Mouse (Mus musculus) E14TG2a.4 (cell line): ENCODE data around the gene Znhit6.

Source experiments
- H3K27me3 ChIP-seq: 2 replicates; pipeline ENCODE4 v1.6.1; 2014; ENCODE audit warnings: low read length, control low read depth; ENCODE audit not compliant: insufficient read depth
- H3K36me3 ChIP-seq: 2 replicates; pipeline ENCODE4 v1.6.1; 2014; ENCODE audit warnings: low read length, control low read depth; ENCODE audit not compliant: insufficient read depth
- H3K4me1 ChIP-seq: replicated peaks from 2 replicates; pipeline ENCODE4 v1.6.1; 2014; ENCODE audit warnings: low read depth, low read length, control low read depth
- H3K4me3 ChIP-seq: replicated peaks from 2 replicates; pipeline ENCODE4 v1.5.1; 2014; ENCODE audit warnings: mild to moderate bottlenecking, low read length
- H3K9me3 ChIP-seq: 2 replicates; pipeline ENCODE4 v1.6.1; 2014; ENCODE audit warnings: low read length, control low read depth
- CTCF ChIP-seq: conservative IDR thresholded peaks from 2 replicates; pipeline ENCODE4 v1.5.1; 2014; ENCODE audit warnings: low read length
- NANOG ChIP-seq: IDR thresholded peaks from 2 replicates; pipeline ENCODE4 v1.6.1; 2014; ENCODE audit warnings: borderline replicate concordance, low read length, mixed read lengths
- POU5F1 ChIP-seq: IDR thresholded peaks from 2 replicates; pipeline ENCODE4 v1.6.1; 2014; ENCODE audit warnings: low read length, borderline replicate concordance

Gene Znhit6

DNA sequence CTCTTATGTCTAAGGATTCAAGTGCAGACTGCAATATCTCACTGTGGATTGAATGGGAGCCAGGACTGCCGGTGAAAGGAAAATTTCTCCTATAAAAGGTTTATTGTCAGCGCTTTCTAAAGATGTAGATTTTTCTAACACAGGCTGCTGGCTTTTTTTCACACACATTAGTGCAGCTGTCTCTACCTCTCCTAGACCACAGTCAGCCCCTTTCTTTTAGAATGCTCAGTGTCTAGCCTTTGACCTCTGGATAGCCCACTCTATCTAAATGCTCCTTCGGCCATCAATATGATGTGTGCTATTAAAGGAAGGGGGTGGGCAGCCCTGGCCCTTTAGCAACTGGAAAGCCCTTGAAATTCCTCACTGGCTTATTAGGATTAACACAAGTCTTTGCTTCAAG is 70.0 kb downstream of the Znhit6 start:
- H3K36me3 ChIP-seq, result peaks cover 13% of the 10 kb centered on the region
- H3K27me3 ChIP-seq, result peaks cover 45% of the 10 kb centered on the region
- no peak overlapping the region for H3K4me3 ChIP-seq
- H3K9me3 ChIP-seq, result 0 out of 2 replicates have a peak, but pooled peaks cover under 1% of the 10 kb centered on the region
- H3K4me1 ChIP-seq, result peaks cover 49% of the 10 kb centered on the region
- TF ChIP-seq CTCF (no peak), POU5F1 (no peak), NANOG (no peak)

DNA sequence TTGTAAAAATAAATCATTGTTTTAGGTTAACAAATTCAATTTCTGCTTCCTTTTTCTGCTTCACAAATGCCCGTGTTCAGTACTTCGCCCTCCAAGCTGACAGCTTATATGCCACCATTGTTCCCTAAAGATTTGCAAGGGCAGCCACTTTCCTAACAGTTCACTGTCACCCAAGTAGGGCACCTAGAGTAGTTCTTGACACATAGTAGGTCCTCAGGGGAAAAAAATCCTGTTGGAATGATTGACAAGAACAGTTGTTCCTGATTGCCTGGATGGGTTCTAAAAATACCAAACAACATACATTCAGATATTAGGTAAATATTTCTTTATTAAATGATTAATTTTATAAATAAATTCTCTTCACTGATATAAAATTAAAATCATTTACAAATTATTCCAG is 70.7 kb downstream of the Znhit6 start:
- H3K27me3 ChIP-seq, result peaks cover 45% of the 10 kb centered on the region
- H3K4me1 ChIP-seq, result peaks cover 50% of the 10 kb centered on the region
- H3K4me3 ChIP-seq, result no peak overlapping the region
- TF ChIP-seq NANOG, result no peak
- no peak for TF ChIP-seq POU5F1
- no peak for TF ChIP-seq CTCF
- H3K36me3 ChIP-seq, result peaks cover 13% of the 10 kb centered on the region
- H3K9me3 ChIP-seq, result peaks cover 7% of the 10 kb centered on the region; the same call in 1 of the 2 replicates

DNA sequence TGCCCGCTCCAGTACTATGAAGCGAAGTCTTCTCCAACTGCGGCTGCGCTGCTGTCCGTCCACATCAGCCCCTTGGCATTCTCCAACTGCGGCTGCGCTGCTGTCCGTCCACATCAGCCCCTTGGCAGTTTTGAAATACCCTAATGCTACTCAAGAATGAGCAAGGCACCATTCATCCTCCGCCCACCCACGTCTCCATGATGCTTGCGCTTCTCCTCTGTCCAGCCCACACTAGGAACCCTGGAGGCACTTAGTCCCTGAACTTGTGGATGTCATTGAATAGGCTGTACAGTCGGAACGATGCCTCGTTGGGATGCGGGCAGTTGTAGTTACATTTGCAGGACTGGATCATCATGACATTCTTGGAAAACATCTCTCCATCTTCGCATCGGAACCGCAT is 71.4 kb downstream of the Znhit6 start:
- H3K4me3 ChIP-seq, result no peak overlapping the region
- TF ChIP-seq POU5F1 (no peak), CTCF (no peak), NANOG (no peak)
- peaks cover 58% of the 10 kb centered on the region for H3K4me1 ChIP-seq
- H3K36me3 ChIP-seq, result peaks cover 13% of the 10 kb centered on the region
- H3K27me3 ChIP-seq, result peaks cover 50% of the 10 kb centered on the region
- H3K9me3 ChIP-seq, result peaks cover 14% of the 10 kb centered on the region

DNA sequence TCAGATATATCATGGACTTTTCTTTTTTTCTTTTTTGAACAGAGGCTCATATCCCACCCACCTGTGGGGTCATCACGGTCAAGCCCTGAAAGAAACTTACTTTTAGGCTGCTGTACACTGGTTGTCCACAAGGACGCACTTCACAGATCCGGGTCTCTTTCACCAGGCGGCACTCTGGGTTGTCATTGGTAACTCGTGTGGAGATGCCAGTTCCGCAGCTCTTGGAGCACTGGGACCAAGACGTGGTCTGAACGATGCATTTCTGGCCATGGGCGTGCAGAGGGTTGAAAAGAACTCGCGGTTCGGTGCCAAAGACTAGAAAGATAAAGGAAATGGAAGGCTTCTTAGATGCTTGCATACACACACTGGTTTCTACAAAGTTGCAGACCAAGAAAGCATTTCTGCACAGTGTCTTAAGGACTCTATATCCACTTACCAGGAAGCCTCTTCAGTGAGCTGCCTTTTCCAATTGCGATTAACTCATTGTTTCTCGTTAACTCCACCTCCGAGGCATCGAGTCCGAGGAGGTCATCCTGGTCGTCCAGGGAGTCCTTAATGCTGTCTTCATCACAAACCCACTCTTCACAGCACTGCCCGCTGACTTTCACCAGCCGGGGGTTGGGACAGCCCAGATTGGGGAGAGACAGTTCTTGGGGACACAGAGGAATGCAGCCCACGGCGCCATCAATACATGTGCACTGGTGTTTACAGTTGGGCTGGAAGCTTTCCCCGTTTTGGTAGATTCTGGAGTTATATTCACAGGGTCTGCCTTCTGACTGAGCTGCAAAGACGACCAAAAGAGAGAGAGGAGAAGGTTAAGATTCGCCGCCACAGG is 72.3 kb downstream of the Znhit6 start:
- Histone ChIP-seq H3K4me3 (peak overlapping the region; percentile 80), H3K4me1 (peaks cover 56% of the 10 kb centered on the region), H3K27me3 (peaks cover 52% of the 10 kb centered on the region), H3K36me3 (peaks cover 13% of the 10 kb centered on the region), H3K9me3 (peaks cover 21% of the 10 kb centered on the region)
- TF ChIP-seq CTCF, result peak; percentile 21; the same call in 1 of the 2 replicates
- TF ChIP-seq NANOG, result no peak

DNA sequence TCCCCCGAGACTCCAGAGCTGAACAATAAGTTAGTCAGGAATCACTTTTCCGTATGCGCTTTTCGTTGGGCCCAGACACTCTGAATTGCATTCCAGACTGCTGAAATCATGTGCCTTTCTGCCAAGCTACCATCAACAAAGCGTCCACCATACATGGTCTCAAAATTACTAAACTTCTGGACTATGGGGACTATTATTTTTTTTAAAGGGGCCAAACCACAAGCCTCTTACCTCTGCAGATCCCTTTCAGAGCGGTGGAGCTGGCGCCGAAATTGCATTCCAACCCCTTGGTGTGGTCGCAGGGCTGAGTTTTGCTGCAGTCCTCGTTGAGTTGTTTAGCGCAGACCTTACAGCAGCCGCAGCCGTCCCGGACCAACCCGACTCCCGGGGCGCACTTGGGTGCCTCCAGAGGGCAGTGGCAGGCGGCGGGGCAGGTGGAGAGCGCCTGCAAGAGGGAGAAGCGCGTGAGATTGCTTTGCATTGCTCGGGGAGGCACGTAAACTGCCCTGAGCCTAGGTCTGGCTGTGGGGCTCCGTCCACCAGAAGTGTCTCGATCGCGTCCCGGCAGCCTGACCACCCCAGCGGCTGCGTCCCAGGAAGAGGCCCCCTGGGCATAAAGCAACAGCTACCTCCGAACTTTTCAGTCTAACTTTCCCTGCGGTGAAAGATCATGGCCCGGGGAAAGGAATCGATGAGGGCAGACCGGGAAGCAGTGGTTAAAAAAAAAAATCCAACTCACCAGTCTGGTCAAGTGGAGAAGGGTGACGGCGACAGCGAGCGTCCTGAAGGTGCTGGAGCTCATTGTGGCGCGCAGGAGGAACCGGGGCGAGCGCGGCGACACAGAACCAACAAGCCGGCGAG is 73.2 kb downstream of the Znhit6 start:
- H3K27me3 ChIP-seq, result peaks cover 53% of the 10 kb centered on the region
- TF ChIP-seq POU5F1, result no peak
- no peak for TF ChIP-seq CTCF
- no peak for TF ChIP-seq NANOG
- peaks cover 57% of the 10 kb centered on the region for H3K4me1 ChIP-seq
- H3K9me3 ChIP-seq, result peaks cover 21% of the 10 kb centered on the region
- peak overlapping the region; percentile 80 for H3K4me3 ChIP-seq
- peaks cover 13% of the 10 kb centered on the region for H3K36me3 ChIP-seq

DNA sequence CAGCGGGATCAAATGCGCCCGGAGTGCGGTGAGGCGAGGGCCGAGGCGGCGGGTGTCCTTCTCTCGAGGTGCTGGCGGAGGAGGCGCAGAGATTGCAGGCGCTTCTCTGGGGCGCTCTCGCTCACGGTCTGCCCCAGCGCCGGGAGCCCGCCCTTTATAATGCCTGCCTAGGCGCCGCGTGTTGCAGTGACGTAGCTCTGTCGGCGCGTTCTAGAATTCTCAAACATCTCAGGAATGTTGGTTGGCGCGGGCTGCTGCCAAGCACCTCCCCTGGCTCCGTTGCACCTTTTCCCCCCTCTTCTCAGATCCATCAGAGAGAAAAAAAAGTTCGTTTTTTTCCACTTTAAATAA is 73.8 kb downstream of the Znhit6 start, which contains the start of gene Ccn1:
Gene Ccn1, minus strand, starts transcription at position 130 of the 351 bp plus-strand sequence.
- Histone ChIP-seq H3K9me3 (peaks cover 26% of the 10 kb centered on the region), H3K4me1 (peaks cover 57% of the 10 kb centered on the region), H3K36me3 (peaks cover 13% of the 10 kb centered on the region), H3K4me3 (peak within 1 kb of the TSS; percentile 80), H3K27me3 (peaks cover 59% of the 10 kb centered on the region)
- TF ChIP-seq POU5F1, result no peak
- TF ChIP-seq CTCF, result no peak
- no peak for TF ChIP-seq NANOG

DNA sequence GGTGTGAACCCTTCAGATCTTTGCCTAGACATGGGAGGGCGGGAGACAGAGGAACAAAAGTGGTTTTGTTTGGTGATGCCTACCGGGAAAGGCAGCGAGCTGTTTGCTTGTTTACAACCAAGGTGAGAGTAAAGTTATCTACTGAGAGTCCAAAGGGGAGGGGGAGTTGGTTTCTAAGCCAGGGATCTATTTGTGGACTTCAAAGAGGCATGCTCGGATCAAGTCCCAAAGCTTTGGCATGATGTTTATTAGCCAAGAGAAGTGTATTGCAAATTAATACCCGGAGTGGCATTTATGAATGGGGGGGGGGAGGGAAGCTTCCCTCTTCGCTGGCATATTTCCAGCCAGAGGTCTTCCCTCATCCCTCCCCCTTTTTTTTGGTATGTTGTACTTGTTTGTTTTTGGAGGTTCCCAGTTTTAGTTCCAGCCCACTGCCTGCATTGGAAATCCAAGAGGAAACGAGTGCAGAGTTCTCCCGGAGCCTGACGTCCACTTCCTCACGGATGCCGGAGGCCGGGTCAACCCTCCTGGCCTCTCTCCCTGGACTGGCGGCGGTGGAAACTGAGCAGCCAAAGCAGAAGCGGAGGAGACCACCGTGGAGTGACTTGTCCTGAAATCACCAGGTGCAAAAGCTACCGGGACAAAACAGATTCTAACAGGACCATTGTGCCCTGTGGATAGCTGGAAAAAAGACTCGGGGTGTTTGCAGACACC is 74.5 kb downstream of the Znhit6 start:
- peaks cover 57% of the 10 kb centered on the region for H3K4me1 ChIP-seq
- H3K4me3 ChIP-seq, result peak overlapping the region; percentile 80; the same call in 1 of the 2 replicates
- H3K27me3 ChIP-seq, result peaks cover 63% of the 10 kb centered on the region
- TF ChIP-seq NANOG, result no peak
- TF ChIP-seq POU5F1, result no peak
- no peak for TF ChIP-seq CTCF
- peaks cover 26% of the 10 kb centered on the region for H3K9me3 ChIP-seq
- H3K36me3 ChIP-seq, result peaks cover 13% of the 10 kb centered on the region
